Mouse (Mus musculus): Measurements from ENCODE around the gene Cntrl.

DNA sequence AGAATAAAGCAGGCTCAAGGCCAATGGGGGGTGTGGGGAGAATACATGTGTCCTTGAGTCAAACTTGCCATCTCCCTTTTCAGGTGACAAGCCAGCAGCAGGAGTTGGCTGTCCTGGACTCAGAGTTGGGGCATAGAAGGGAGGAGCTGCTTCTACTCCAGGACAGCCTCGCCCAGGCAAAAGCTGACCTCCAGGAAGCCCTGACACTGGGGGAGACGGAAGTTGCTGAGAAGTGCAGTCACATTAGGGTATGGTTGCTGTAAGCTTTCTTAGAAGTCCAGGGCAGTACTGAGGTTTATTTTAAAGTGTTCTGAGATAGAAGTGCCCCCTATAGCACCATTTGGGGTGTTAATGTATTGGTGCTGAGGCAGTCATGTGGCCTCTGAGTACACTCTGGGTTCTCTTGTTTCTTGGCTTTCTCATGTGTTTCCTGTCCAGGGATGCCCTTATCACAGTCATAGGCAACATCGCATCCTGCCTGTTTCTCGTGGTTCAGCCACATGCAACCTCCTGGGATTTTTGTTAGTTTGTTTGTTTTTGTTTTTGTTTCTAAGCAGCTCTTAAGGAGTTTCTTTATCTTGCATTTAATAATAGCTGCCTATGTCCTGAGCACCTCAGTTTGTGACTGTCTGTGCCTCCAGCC, 52.7 kb downstream of the Cntrl start:
- TF ChIP-seq CTCF (conservative IDR thresholded peaks at IDR 0.05; ENCODE audit: low read length) (no peak), NANOG (IDR thresholded peaks at IDR 0.05; ENCODE audit: borderline replicate concordance, low read length) (no peak)

Measured in E14TG2a.4 (cell line).